Mouse (Mus musculus) cerebellum, adult 9-10 months (tissue): ENCODE measurements at regions not wholly inside any gene's neighbourhood (a gene's known extent, or its start where the extent isn't known, plus 50 kb on each side); places are given as distances from the start of the nearest gene placed in this dataset.
A peak's percentile ranks its signal among the peaks of the same experiment; 100 is the strongest.

Experiments used
- DNase-seq: peaks from one replicate; pipeline ENCODE4 v3.0.0; 2022

- DNase-seq = no peak
Measured at GRCm38 (mm10) chr16:75663871-75664270, 71.2 kb downstream of the Rbm11 start.

GRCm38 (mm10) chr16:75667589-75667988, 74.9 kb downstream of the Rbm11 start:
- DNase-seq = no peak

GRCm38 (mm10) chr16:75672112-75672511, 79.5 kb downstream of the Rbm11 start:
- no peak for DNase-seq

GRCm38 (mm10) chr16:75675871-75676270, 83.2 kb downstream of the Rbm11 start:
- peak; percentile 16 for DNase-seq

- DNase-seq = no peak
Measured at GRCm38 (mm10) chr16:75677180-75677579, 84.5 kb downstream of the Rbm11 start.
